Mouse (Mus musculus) left cerebral cortex, adult 2 months (tissue): ENCODE data around the gene Pif1. TPM values are rescaled to one million over a fixed set of nuclear protein-coding genes. Genes with fewer than 3 reads are reported as not detected.

Source experiments
- DNase-seq, 2 experiments: peaks; one replicate each; pipeline ENCODE4 v3.0.0; 2021 to 2022; ENCODE audit warnings: low spot score in 2 of 2, mixed read lengths in 1 of 2; ENCODE audit errors: extremely low spot score in 1 of 2
- H3K27ac ChIP-seq: fragments of 200-600 bp; 2 replicates; pipeline ENCODE4 v1.8.1; 2022
- H3K4me3 ChIP-seq: fragments of 200-600 bp; 2 replicates; pipeline ENCODE4 v1.8.1; 2022
- CTCF ChIP-seq: fragments of 200-600 bp; IDR thresholded peaks from 2 replicates; pipeline ENCODE4 v1.8.1; 2022; ENCODE audit warnings: antibody characterized with exemption, mild to moderate bottlenecking, moderate library complexity
- intact Hi-C: fragments of 180-260 bp; cut with DNase I; formaldehyde crosslinking; loops from one replicate; pipeline ENCODE4 v1.15.1; 2025
- total RNA-seq, 2 experiments: library from RNA; stranded (reverse); gene quantifications; 2 replicates each; pipeline ENCODE4 v1.2.3; 2021

Gene Pif1
- total RNA-seq, 2 experiments from 2014 or later, result 0.20 to 0.28 TPM

DNA sequence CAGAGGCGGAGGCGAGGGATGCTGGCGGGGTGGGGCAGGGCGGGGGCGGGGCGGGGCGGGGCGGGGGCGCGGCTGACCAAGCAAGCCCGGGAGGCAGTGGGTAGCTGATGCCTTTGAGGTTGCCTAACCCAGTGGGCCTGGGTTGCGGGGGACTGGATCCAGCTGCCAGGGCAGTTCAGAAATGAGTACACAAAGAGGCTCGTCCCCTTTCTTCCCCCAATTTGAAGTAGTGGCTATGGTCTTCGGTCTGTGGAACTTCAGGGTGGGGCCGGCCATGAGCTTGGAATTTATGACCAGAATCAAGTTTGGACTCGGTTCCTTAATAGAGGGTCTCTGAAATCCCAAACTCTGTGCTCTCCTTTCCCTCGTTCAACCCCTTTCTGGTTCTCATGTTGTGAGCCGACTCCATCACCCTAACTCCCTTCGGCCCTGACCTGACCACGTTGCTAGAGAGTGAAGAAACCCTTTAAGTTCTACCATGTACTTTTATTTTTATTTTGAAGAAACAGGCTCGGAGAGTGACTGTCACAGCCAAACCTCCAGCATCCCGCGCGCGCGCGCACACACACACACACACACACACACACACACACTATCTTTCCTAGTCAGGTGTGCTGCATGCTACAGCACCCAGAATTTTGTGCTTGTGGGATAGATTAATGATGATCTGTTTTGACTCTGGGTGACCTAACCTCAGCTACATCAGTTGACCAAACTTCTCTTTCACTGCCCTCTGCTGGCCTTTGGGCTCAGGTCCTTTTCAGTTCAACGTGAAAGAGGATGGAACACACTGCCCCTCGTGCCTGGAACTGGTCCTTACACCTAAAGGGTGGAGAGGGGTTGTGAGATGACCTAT lies 6.3 kb upstream of the Pif1 start:
- intact Hi-C loops, result loop anchor here (1.0 to 5.0 kb wide), 2 partner anchors 56 to 118 kb away; partner anchors contain the start of gene Spg21
- Histone ChIP-seq H3K4me3 (peak overlapping the region; percentile 66), H3K27ac (peak overlapping the region; percentile 7; the same call in 1 of the 2 replicates)
- peak; percentile 55 to 72 for DNase-seq
- TF ChIP-seq CTCF, result peak; percentile 83

DNA sequence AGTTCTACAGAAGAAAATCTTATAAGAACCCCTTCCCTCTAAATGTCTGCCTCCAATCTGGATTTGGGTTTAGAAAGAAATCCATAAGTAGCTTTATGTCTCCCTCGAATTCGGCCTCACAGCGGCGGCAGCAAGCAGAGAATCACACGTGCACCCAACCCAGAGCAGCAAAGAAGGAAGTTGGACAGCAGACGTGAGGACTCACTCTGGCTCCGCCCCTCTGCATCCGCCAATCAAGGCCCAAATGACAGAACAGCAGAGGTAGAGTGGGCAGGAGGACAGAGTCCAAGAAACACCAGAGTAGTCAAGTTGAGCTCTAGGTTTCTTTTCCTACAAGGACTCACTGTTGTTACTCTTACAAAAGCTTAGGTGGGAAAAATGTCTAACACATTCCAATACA lies 3.9 kb upstream of the Pif1 start:
- Histone ChIP-seq H3K27ac (no peak overlapping the region), H3K4me3 (no peak overlapping the region)
- no peak for DNase-seq
- intact Hi-C loops, result loop anchor here (5.0 kb wide), 1 partner anchor 121 kb away; the partner anchor contains the start of gene Spg21
- TF ChIP-seq CTCF, result no peak

DNA sequence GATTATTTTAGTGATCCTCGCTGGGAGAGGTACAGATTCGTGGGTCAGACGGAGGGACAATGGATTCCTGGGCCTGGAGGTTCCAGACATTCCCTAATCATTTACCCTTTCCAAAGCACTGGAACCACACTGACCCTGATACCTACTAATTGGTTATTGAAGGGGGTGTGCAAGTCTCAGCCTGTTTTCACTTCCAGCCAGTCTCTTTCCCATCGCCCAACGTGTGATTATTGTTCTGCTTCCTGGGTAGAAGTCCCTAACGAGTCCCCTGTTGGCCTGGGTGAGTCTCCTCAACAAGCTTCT lies 261 bp downstream of the Pif1 start:
- Histone ChIP-seq H3K27ac (no peak overlapping the region), H3K4me3 (peak overlapping the region; percentile 51)
- DNase-seq, result no peak
- no peak for TF ChIP-seq CTCF
- intact Hi-C loops, result no loop called here

DNA sequence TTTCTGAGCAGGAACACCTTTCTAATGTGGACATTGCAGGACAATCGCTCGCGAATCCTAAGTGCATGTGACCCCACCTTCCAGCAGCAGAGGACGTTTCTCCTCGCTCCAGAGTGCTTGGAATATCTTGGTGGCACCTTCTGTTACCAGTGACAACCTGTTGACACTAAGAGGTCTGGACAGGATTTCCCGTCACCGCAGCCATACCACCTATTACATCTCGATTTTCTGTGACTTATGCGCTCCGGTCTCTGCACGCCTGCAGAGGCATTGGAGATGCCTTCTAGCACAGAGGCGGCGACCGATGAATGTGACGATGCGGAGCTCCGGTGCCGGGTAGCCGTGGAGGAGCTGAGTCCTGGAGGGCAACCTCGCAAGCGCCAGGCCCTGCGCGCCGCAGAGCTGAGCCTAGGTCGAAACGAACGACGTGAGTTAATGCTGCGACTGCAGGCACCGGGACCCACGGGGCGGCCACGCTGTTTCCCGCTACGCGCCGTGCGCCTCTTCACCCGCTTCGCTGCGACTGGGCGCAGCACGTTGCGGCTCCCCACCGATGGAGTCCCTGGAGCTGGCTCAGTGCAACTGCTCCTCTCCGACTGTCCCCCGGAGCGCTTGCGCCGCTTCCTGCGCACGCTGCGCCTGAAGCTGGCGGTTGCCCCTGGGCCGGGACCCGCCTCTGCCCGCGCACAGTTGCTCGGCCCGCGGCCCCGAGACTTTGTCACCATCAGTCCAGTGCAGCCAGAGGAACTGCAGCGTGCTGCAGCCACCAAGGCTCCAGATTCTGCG lies 806 bp downstream of the Pif1 start:
- no peak overlapping the region for H3K27ac ChIP-seq
- H3K4me3 ChIP-seq, result peak overlapping the region; percentile 51
- TF ChIP-seq CTCF, result no peak
- peak in 1 of 2 experiments; percentile 52 for DNase-seq
- intact Hi-C loops, result no loop called here

DNA sequence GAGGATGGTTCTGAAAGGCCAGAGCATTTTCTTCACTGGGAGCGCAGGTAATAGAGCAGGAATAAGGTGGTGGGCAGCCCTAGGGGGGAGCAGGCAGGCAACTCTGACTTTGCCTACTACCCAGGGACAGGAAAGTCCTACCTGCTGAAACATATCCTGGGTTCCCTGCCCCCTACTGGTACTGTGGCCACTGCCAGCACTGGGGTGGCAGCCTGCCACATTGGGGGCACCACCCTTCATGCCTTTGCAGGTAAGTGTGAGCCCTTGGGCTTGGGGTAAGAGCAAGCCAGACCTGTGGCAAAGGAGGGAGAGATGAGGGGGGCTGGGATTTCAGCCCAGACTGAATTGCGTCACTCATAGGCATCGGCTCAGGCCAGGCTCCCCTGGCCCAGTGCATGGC lies 2.1 kb downstream of the Pif1 start:
- no peak overlapping the region for H3K4me3 ChIP-seq
- intact Hi-C loops, result no loop called here
- TF ChIP-seq CTCF, result no peak
- DNase-seq, result no peak
- no peak overlapping the region for H3K27ac ChIP-seq

DNA sequence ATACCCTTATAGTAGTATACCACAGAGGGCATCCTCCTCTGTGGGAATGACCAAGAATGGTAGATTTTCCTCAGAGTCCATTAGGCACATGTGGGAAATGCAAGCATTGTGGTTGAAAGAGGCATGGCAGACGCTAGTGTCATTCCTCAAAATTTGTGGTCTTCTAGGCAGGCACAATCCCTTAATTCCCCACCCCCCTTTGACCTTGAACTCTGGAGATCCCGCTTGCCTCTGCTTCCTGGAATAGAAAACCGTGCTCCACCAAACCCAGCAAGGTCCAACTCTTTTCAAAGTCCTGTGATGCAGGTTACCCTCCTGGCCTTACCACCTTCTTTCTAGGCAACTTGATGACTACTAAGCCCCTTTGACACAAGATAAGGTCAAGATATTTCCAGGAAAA lies 5.8 kb downstream of the Pif1 start:
- Histone ChIP-seq H3K27ac (no peak overlapping the region), H3K4me3 (no peak overlapping the region)
- TF ChIP-seq CTCF, result no peak
- DNase-seq, result no peak
- intact Hi-C loops, result no loop called here

DNA sequence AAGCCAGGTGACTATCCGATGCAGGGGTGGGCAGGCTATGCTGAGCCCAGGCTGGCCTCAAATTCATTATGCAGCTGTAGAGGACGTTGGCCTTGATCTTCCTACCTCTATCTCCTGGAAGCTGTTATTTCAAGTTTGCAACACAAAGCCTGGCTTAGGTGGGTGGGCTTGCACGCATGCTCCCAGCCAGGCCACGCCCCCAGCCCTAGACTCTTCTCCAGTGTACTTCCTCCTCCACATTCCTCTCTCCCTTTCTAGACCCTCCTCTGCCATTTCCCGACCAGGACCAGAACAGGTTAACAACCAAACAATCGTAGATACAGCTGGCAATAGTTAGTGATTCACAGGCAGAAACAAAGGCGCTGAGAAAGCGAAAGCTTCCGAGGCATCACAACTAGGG lies 6.6 kb downstream of the Pif1 start:
- TF ChIP-seq CTCF, result no peak
- no peak overlapping the region for H3K4me3 ChIP-seq
- intact Hi-C loops, result no loop called here
- DNase-seq, result no peak
- no peak overlapping the region for H3K27ac ChIP-seq

DNA sequence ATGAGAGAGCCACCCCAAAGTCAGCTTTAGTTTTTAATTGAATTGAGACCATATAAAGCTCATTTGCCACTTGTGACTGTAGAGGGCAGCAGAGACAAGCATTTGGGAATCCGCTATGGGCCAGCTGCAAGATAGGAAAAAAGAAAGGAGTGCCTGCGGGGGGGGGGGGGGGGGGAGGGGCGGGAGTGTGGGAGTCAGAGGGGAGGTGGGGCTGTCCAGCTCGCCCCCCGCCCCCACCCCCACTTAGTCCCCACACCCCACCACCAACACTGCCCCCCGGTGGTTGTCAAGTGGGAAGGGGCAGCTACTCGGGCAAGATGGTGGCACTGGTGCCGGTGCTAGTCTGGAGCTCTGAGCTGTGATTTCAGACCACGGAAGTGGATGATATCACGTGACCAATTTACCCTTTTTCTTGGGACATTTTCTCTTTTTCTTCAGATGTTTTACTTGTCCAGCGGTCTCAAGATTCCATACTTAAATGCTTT lies 11.8 kb downstream of the Pif1 start:
- peak; percentile 72 for TF ChIP-seq CTCF
- peak in 1 of 2 experiments; percentile 39 for DNase-seq
- intact Hi-C loops, result no loop called here
- Histone ChIP-seq H3K4me3 (no peak overlapping the region; the same call in 1 of the 2 replicates), H3K27ac (no peak overlapping the region)

DNA sequence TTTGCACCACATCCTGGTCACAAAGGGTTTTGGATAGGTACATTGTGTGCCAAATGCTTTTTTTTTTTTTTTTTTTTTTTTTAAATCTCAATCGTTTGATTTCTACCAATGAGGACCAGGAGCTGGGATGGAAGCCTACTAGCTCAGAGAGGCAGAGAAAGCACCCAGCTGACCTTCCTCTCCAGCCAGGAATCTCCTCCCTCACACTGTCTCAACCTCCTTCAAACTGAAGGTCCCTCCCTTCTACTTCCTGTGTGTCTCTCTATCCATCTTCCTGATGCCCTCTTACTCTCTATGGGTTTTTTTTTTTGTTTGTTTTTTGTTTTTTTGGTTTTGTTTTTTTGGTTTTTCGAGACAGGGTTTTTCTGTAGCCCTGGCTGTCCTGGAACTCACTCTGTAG lies 14.0 kb downstream of the Pif1 start:
- no peak for DNase-seq
- intact Hi-C loops, result loop anchor here (10.0 kb wide), 1 partner anchor 404 kb away; no protein-coding TSS in a partner anchor
- Histone ChIP-seq H3K27ac (no peak overlapping the region), H3K4me3 (no peak overlapping the region)
- TF ChIP-seq CTCF, result no peak

DNA sequence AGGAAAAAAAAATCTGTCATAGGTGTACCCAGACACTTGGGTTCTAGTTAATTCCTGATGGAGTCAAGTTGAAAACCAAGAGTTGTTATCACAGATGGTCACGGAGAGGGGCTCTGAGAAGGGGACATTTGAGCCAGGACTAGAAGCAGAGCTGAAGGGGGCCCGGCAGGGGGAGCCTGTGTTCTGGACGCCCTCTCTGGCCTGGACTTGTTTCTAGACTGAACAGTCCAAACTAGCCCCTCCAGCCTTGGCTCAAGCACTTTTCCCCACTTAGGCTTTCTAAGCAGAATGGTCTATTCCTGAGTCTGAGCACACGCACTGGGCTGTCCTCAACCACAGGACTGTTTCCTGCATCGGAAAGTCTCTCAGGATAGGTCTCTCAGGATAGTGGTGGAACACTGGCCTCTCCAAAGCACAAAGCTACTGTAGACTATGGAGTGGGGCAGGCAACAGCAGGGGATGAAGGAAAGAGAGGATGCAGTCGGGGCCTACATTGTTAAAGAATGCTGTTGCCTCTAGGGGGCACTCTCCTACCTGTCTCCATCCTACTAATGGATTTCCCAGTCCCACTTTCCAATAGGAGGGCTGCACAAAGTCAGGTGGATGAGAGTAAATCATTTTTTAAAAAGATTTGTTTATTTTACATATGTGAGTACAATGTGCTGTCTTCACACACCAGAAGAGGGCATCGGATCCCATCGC lies 16.6 kb downstream of the Pif1 start:
- intact Hi-C loops, result loop anchor here (10.0 kb wide), 1 partner anchor 401 kb away; no protein-coding TSS in a partner anchor
- DNase-seq, result no peak
- H3K27ac ChIP-seq, result no peak overlapping the region
- peak; percentile 45 for TF ChIP-seq CTCF
- H3K4me3 ChIP-seq, result no peak overlapping the region

DNA sequence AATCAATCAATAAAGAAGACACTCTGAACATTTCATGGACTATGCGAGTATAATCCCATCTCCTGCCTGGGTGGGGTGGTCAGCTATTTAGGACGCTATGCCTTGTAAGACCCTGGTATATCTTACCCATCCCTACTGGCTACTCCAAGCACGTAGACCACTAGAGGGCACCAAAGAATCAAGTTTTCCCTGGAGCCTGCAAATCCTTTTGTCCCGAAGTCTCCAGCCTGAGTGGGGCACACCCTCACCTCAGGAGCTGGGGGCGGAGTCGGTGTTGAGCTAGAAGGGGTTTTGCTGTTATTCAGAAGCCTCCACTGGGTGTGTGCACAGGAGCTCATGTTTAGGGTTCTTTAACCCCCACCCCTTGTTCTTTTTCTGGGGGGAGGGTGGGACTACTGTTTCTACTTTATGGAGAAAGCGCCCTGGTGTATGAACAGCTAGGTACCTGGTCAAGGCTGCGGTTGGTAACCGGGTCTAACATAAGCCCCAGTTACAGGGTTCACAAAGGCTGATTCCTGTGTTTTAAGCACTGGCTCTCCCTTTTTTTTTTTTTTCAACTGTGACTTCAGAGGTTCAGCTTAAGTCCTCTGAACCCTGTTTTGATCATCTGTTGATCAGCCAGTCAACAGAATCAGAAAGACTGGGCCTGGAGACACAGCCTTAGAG lies 18.6 kb downstream of the Pif1 start:
- DNase-seq, result peak; percentile 43 to 47
- Histone ChIP-seq H3K27ac (no peak overlapping the region), H3K4me3 (no peak overlapping the region)
- TF ChIP-seq CTCF, result peak; percentile 79
- intact Hi-C loops, result loop anchor here (1.0 to 10.0 kb wide), 3 partner anchors 59 to 399 kb away; no protein-coding TSS in a partner anchor
